Mouse (Mus musculus) embryonic stem cell, embryonic (primary cell): ENCODE measurements around the gene Sh2d4b.

ENCODE experiments used
- CTCF ChIA-PET, 4 experiments: fragments of 300-600 bp in 2 of 4; fragments of 350-600 bp in 2 of 4; sonication (Branson Sonifier 250); formaldehyde crosslinking; loops; one replicate each; lab custom pipeline; 2022; ENCODE audit warnings: inconsistent platforms in 2 of 4; lab: Charles Lee
- POLR2A ChIA-PET, 4 experiments: fragments of 300-600 bp in 2 of 4; fragments of 350-600 bp in 2 of 4; sonication (Branson Sonifier 250); formaldehyde crosslinking; loops; one replicate each; lab custom pipeline; 2022; ENCODE audit warnings: antibody characterized with exemption in 4 of 4, inconsistent platforms in 1 of 4; lab: Charles Lee

The Sh2d4b gene

DNA sequence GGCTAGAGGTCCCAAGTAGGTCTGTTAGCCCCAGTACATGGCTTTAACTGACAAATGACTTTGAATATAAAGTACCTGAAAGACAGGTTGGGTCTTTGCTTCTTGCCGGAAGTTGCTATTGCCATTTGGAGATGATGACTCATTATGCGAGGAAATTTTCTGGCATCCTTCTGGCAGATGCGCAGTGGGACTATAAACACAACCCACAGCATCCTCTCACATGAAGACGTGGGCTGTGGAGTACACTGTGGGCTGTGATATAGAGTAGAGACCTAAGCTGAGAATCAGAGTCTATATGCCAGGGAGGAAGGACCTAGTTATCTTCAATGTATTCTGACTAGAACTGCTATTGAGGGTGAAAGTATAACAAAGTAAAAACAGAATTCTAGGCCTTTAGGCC is 1.6 kb downstream of the Sh2d4b start:
- POLR2A ChIA-PET: interaction anchor here (0.6 to 22.9 kb wide), 20 partner anchors 14 to 305 kb away, joined by 3 to 396 read pairs (median 8); partner anchors contain the start of genes Fam213a (in 1 of the 4) and Tspan14 (in 1 of the 4)

DNA sequence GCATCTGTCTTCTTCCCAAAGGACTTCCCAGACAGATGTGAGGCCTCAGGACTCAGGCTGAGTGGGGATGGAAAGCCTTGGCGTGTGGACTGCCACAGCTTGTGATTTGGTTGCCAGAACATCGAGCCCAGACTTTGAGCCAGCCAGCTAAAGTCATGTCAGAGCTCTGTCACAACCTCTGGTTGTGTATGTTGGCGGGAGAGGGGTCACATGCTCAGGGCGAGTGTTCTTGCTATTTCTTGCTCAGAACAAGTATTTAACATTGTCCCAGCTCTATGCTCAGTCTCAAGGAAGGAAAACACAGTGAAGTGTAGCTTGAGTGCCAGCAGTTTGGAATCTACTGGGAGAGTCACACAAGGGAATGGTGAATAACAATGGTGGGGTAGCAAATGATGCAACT is 3.4 kb downstream of the Sh2d4b start:
- CTCF ChIA-PET: interaction anchor here in 1 of 4 experiments (1.4 to 2.0 kb wide), 2 partner anchors 26 to 28 kb away, joined by 4 to 8 read pairs; no protein-coding TSS in a partner anchor
- POLR2A ChIA-PET: interaction anchor here (0.5 to 22.9 kb wide), 36 partner anchors 8 to 388 kb away, joined by 3 to 396 read pairs (median 5); partner anchors contain the start of genes Tspan14 (in 2 of the 4) and Fam213a (in 1 of the 4)

More for the DNA sequence above, 1.6 kb downstream of the Sh2d4b start:
- CTCF ChIA-PET: interaction anchor here in 1 of 4 experiments (1.0 kb wide), 1 partner anchor 26 kb away, joined by 3 read pairs; no protein-coding TSS in a partner anchor

DNA sequence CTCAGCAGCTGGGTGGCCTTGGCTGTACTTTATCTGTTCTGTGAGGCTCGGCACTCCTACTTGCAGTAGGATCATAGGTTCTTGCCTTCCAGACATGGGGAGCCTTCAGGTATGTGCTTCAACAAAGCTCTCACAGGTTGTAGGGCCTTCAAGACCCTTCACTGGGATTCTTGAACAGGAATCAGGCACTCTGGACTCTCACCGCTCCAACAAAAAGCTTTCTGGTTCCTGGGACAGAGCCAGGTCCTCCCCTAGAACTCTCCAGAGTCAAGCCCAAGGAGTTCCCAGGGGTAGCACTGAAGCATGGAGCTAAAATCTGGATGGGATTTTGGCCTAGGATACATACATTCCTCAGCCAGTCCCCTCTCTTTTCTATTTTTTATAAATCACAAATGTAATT is 3.9 kb downstream of the Sh2d4b start:
- CTCF ChIA-PET: interaction anchor here in 1 of 4 experiments (1.4 to 2.0 kb wide), 2 partner anchors 26 to 28 kb away, joined by 4 to 8 read pairs; no protein-coding TSS in a partner anchor
- POLR2A ChIA-PET: interaction anchor here (0.7 to 22.9 kb wide), 30 partner anchors 9 to 124 kb away, joined by 3 to 396 read pairs (median 6); partner anchors contain the start of genes Tspan14 (in 2 of the 4) and Fam213a (in 1 of the 4)

DNA sequence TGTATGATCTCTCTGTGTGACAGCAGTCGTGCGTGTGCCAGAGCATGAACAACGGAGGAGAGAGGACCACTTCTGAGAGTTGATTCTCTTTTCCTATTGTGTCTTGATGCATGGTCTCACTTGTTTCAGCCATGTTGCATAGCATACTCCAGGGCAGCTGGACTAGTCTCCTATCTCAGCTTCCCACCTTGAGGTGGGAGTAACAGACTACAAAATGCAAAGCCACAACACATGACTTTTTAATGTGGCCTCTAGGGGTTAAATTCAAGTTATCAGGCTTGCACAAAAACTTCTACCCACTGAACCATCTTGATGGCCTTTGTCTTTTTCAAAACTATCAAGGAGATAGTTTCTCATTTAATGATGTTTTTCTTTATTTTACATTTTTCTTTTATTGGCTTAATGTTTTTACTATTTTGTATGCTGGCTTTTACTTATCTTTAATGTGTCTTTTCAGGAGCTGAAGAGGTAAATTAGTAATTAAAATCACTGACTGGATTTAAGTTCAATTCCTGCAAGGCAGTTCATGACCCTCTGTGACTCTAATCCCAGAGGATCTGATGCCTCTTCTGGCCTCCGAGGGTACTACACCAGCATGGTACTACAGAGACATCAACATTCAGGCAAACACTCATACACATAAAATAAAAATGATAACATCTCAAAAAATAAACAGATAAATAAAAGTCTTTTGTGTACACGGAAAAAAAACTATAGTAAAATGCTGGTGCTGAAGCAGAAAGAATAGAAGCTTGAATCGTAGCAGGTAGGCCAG is 6.5 kb downstream of the Sh2d4b start:
- ChIA-PET POLR2A (interaction anchor here in 3 of 4 experiments (0.7 to 22.9 kb wide), 17 partner anchors 7 to 95 kb away, joined by 3 to 396 read pairs (median 4); partner anchors contain the start of gene Tspan14 (in 1 of the 3)), CTCF (interaction anchor here in 2 of 4 experiments (1.1 to 1.7 kb wide), 3 partner anchors 18 to 31 kb away, joined by 3 to 5 read pairs (median 4); no protein-coding TSS in a partner anchor)

DNA sequence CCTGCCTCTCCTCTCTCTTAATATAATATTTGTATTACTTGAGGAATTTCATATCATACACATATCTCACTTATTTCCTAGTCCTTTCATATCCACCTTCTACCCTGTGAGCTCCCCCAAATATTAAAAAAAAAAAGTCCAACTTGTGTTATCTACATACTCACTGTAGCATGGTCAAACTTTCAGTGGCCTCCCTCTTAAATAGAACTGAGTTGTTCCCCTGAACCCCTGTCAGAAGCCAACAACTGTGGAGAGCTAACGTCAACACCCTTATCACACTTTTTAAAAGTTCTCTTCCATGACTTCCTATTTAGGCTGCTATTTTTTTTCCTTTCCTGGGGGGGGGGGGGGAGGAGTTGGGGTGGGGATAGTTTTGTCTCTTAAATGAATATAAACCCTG is 7.3 kb downstream of the Sh2d4b start:
- CTCF ChIA-PET: no interaction called here

DNA sequence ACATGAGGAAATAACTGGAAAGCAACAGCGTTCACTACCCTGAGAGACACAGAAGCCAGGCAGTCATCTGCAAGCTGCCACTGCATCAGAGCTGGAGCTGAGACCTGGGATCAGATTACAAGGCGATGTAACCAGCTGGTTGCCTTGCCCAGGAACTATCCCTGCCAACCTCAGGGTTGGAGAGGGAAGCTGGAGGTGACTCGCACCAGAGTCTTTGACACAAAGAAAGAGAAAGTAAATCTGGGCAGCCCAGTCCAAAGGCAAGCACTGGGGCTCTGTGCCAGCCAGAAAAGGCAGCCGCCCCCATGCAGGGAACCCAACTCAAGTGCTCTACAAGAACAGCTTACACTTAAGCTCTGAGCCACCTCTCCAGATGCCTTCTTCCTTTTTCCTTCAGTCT is 7.8 kb downstream of the Sh2d4b start:
- ChIA-PET CTCF (no interaction called here), POLR2A (interaction anchor here in 3 of 4 experiments (0.6 to 22.9 kb wide), 13 partner anchors 8 to 143 kb away, joined by 3 to 396 read pairs (median 8); partner anchors contain the start of gene Tspan14 (in 1 of the 3))

More for the DNA sequence above, 7.3 kb downstream of the Sh2d4b start:
- POLR2A ChIA-PET: interaction anchor here in 3 of 4 experiments (0.6 to 22.9 kb wide), 13 partner anchors 8 to 143 kb away, joined by 3 to 396 read pairs (median 8); partner anchors contain the start of gene Tspan14 (in 1 of the 3)

DNA sequence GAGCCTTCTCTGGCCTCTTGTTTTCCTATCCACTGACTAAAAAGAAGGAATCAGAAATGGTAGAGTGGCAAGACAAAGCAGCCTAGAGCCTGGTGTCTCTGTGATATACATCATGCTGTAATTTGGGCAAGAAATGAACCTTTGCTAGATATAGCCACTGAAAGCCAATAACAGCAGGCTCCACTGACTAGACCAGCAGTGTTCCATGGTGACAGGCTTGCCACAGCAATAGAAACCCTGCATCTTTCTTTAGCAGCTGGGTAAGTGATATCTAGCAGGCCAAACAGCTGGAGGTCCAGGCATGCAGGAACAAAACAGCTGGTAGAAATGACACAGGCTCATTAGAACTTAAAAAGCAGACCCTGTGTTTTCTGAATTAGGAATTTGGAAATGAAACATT is 18.5 kb downstream of the Sh2d4b start:
- ChIA-PET POLR2A (interaction anchor here in 2 of 4 experiments (1.3 to 16.2 kb wide), 3 partner anchors 9 to 16 kb away, joined by 3 to 396 read pairs (median 240); partner anchors contain the start of gene Sh2d4b (in 2 of the 2)), CTCF (interaction anchor here in 1 of 4 experiments (1.0 kb wide), 1 partner anchor 13 kb away, joined by 3 read pairs; no protein-coding TSS in a partner anchor)

DNA sequence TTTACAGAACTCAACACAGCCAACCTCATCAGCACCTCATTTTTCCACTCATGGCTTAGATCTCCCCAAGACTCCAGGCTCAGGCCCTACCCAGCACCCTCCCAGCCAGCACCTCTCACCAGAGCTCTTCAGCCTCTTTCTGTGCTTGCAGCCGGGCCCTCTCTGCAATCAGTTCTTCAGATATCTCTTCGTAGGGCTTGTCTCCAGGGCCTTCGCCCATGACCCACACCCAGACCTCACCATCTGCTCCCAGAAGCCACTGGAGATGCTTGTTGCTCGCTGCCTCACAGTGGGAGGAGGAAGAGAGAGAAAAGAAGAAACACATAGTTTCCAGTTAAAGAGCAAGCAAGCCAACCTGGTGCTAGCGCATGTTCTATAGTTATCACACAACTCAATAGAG is 19.1 kb downstream of the Sh2d4b start:
- CTCF ChIA-PET: no interaction called here
- POLR2A ChIA-PET: interaction anchor here in 2 of 4 experiments (1.1 to 16.2 kb wide), 4 partner anchors 9 to 82 kb away, joined by 3 to 396 read pairs (median 122); partner anchors contain the start of gene Sh2d4b (in 2 of the 2)

DNA sequence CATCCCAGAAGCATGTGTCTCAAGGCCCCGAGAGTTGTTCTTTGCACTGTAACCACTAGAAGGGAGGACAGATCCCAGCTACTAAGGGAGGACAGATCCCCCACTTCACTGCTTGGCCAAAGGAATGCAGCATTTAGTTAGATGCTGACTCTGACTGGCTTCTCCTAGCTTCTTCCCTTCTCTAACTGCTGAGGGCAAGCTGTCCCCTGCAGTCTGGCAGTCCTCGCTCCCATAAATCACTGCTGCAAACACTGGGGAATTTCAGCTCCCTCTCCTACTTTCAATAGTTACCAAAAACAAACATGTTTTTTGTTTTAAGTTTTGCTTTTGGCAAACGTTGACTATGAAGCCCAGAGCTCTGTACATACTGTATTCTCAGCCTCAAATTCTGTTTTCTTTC is 22.5 kb downstream of the Sh2d4b start:
- ChIA-PET CTCF (interaction anchor here in 2 of 4 experiments (0.6 to 1.2 kb wide), 2 partner anchors 14 to 47 kb away, joined by 3 to 4 read pairs; no protein-coding TSS in a partner anchor), POLR2A (interaction anchor here in 2 of 4 experiments (0.7 to 16.2 kb wide), 8 partner anchors 9 to 109 kb away, joined by 3 to 396 read pairs (median 4); partner anchors contain the start of gene Sh2d4b (in 2 of the 2))

DNA sequence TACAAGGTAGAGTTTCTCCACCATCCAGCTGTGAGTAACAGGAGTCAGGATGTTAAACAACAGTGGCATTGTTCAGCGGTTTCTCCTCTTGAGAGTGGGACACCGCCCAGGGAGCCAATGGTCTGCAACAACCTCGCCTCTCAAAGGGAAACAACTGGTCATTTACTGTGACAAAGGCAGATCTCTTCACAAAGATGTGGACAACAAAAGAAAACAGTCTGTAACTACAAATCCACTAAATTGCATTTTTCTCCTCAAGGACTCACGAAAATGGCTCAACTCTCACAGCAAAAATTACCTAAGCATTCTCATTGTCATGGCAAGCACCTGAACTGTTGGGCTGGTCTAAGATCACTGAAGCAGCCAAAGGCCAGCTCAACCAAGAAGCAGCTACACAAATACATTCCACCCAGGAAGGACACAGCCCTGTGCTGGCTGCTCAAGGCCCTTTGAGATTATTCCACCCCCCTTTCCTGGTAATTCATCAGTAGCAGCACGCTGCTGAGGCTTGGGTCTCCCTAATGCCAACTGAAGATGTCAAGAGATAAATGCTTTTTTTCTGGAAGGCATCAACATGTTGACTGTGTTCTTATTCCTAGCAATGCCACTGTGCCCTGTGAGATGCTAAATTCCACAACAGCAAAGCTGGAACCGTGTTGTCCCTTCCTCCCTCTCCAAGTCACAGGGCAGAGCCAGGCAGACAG is 28.1 kb downstream of the Sh2d4b start:
- CTCF ChIA-PET: interaction anchor here in 3 of 4 experiments (0.6 to 2.0 kb wide), 14 partner anchors 13 to 171 kb away, joined by 3 to 6 read pairs (median 3); partner anchors contain the start of gene Sh2d4b (in 1 of the 3)
- POLR2A ChIA-PET: interaction anchor here (0.6 to 16.2 kb wide), 30 partner anchors 9 to 195 kb away, joined by 3 to 396 read pairs (median 4); partner anchors contain the start of genes Sh2d4b (in 4 of the 4), Fam213a (in 2 of the 4) and Tspan14 (in 1 of the 4)

DNA sequence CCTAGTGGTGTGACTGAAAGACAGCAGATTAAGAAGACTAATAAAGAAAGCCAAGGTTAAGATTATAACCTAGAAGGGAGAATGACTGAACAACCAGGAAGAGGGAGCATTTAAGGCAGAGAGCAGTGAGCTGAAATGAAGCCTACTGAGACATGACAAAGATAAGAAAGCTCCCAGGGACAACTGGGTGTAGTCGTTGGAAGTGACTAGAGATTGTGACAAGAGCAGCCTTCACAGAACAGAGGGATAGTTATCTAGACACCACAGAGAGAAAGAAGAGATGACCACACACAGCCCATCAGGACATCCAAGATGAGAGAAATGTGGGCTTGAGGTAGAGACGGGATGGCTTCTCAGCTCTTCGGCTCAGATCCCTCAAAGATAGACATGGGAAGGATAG is 29.4 kb downstream of the Sh2d4b start:
- CTCF ChIA-PET: interaction anchor here in 3 of 4 experiments (0.6 to 2.8 kb wide), 12 partner anchors 11 to 170 kb away, joined by 3 to 13 read pairs (median 4); partner anchors contain the start of gene Sh2d4b (in 2 of the 3)
- POLR2A ChIA-PET: interaction anchor here (0.6 to 16.2 kb wide), 16 partner anchors 8 to 373 kb away, joined by 3 to 396 read pairs (median 6); partner anchors contain the start of genes Sh2d4b (in 3 of the 4), Fam213a (in 1 of the 4) and Tspan14 (in 1 of the 4)

DNA sequence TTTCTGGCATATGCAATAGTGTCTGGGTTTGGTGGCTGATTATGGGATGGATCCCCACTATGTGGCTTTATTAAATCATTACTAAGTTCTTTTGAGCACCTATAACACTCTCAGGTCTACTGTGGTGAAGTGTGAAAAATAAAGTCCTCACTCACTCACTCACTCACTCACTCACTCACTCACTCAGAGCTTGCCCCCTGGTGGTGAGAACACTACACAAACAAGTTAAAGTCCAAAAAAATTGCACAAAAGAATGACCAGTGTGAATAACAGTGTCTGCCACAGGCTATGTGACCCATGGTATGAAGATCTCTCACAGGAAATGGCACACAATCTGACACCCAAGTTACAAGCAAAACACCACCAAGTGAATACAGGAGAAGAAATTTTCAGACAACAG is 30.0 kb downstream of the Sh2d4b start:
- POLR2A ChIA-PET: interaction anchor here in 3 of 4 experiments (0.6 to 16.2 kb wide), 16 partner anchors 9 to 374 kb away, joined by 3 to 396 read pairs (median 6); partner anchors contain the start of genes Sh2d4b (in 3 of the 3), Fam213a (in 1 of the 3) and Tspan14 (in 1 of the 3)
- CTCF ChIA-PET: interaction anchor here in 3 of 4 experiments (0.6 to 2.8 kb wide), 11 partner anchors 11 to 170 kb away, joined by 3 to 13 read pairs (median 5); partner anchors contain the start of gene Sh2d4b (in 2 of the 3)

DNA sequence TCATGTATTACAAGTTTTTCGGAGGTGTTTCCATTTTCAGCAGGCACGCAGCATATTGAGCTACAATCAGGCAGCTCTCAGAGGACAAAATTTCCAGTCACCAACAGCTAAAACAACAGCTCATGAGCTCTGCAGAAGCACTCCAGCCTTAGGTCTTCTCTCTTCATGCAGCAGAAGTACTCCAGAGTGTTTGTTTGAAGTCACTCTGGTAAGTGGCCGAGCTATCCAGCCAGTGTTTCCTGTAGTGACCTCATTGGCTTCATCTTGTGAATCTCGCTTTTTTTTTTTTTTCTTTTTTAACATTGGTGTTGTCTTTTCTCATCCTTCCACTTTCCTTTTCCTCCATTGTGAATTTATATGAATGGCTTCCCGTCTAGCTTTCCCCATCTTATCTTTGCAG is 40.1 kb downstream of the Sh2d4b start:
- ChIA-PET CTCF (interaction anchor here in 2 of 4 experiments (0.7 to 1.6 kb wide), 2 partner anchors 10 to 110 kb away, joined by 4 read pairs; no protein-coding TSS in a partner anchor), POLR2A (interaction anchor here in 3 of 4 experiments (0.6 to 3.0 kb wide), 11 partner anchors 9 to 58 kb away, joined by 3 to 17 read pairs (median 4); partner anchors contain the start of gene Sh2d4b (in 1 of the 3))

DNA sequence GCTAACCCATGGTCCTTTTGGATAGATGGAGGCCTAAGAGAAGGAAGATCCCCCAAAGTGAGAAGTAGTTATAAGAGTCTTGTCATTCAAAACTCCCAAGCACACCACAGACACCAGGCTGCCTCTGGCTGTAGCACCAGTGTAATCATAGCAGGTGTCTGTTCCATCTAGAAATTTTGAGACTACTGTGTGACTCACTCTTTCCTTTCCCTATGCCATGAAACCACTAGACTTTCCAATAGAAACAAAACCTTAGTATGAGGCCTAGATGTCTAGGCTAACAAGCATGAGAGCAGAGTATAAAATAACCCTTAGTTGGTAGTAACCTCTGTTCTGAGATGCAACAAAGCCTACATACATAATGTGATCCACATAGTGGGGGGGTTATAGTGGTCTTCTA is 55.7 kb downstream of the Sh2d4b start:
- CTCF ChIA-PET: interaction anchor here in 1 of 4 experiments (1.0 kb wide), 1 partner anchor 27 kb away, joined by 3 read pairs; no protein-coding TSS in a partner anchor
- POLR2A ChIA-PET: no interaction called here

DNA sequence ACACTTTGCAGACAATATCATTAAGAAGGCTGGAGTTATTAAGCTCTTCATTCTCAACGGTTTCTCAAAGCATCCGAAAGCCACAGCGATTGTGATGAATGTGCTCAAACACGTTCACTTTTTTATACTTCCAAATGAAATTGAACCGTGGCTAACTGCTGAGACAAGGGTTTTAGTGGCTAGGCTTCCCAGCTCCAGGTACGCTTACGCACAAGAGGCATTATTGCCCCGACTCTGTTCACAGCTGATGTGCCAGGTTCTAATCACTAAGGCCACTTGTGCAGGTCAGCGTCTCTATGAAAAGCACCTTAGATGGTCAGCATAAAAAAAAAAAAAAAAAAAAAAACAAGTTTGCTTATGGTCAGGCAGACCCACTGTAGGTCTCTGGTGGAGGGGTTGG is 62.6 kb downstream of the Sh2d4b start:
- ChIA-PET CTCF (interaction anchor here in 2 of 4 experiments (0.7 to 1.5 kb wide), 4 partner anchors 25 to 87 kb away, joined by 3 to 6 read pairs (median 4); no protein-coding TSS in a partner anchor), POLR2A (interaction anchor here in 2 of 4 experiments (0.9 to 1.5 kb wide), 3 partner anchors 9 to 62 kb away, joined by 3 to 4 read pairs (median 3); no protein-coding TSS in a partner anchor)

DNA sequence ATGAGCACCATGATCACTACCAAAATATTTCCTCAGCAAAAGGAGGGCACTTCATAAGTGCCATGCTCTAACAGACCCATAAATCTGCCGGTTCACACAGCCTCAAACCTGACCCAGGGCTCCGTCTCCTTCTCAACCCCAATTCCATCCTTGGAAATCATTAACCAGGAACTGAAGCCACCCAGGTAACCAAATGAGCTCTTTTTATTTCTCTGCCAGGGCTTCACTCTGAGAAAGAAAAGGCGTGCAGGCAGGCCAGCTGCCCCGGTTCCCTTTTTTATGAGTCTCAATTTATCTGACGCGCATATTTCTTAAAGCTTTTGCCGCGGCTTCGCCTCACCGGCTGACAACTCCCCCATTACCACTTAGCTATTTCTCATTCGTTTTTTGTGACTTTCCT is 63.0 kb downstream of the Sh2d4b start:
- CTCF ChIA-PET: interaction anchor here in 2 of 4 experiments (0.7 to 1.5 kb wide), 4 partner anchors 26 to 88 kb away, joined by 3 to 6 read pairs (median 4); no protein-coding TSS in a partner anchor

More for the DNA sequence above, 63.0 kb downstream of the Sh2d4b start:
- POLR2A ChIA-PET: interaction anchor here in 3 of 4 experiments (0.5 to 1.5 kb wide), 4 partner anchors 9 to 72 kb away, joined by 3 to 4 read pairs (median 3); no protein-coding TSS in a partner anchor
